Mouse (Mus musculus): ENCODE measurements around the gene AI413582. TPM values are rescaled to one million over a fixed set of nuclear protein-coding genes. Genes with fewer than 3 reads are reported as not detected.

Gene AI413582
- total and polyA plus RNA-seq, 3 experiments: 20.6 to 56.5 TPM; not detected in 1

- H3K9ac ChIP-seq (ENCODE audit: control insufficient read depth, low read depth, low read length, poor library complexity, severe bottlenecking): no peak overlapping the region; the same call in none of the 2 replicates
- peak; percentile 86 for DNase-seq (ENCODE audit: low read depth, low spot score)
- H3K4me3 ChIP-seq (ENCODE audit: control insufficient read depth in 1 of 2, insufficient read depth in 1 of 2, low read depth in 2 of 2, low read length in 2 of 2): no peak overlapping the region
- no peaks in the 10 kb centered on the region for H3K9me3 ChIP-seq (replicated peaks; ENCODE audit: insufficient read depth, low read length)
- no peaks in the 10 kb centered on the region for H3K27me3 ChIP-seq (ENCODE audit: control insufficient read depth in 1 of 2, insufficient read depth in 2 of 2, low read length in 2 of 2)
- peaks cover 16 to 19% of the 10 kb centered on the region in 2 experiments for H3K4me1 ChIP-seq (ENCODE audit: control insufficient read depth in 1 of 2, insufficient read depth in 2 of 2, low read length in 2 of 2)
- peaks cover 7 to 22% of the 10 kb centered on the region in 2 experiments for H3K36me3 ChIP-seq (ENCODE audit: control insufficient read depth in 1 of 2, insufficient read depth in 2 of 2, low read length in 2 of 2)
- peak overlapping the region; percentile 86 for H3K27ac ChIP-seq (ENCODE audit: control insufficient read depth, low read depth, low read length)
- peaks cover 2% of the 10 kb centered on the region; the same call in 1 of the 2 replicates for H3K79me2 ChIP-seq (ENCODE audit: control insufficient read depth, insufficient read depth, low read length, poor library complexity)
- no peak for TF ChIP-seq MEF2A (IDR thresholded peaks at IDR 0.05; ENCODE audit: extremely low read depth, insufficient replicate concordance, low read depth, low read length, poor library complexity, severe bottlenecking)
- TF ChIP-seq JUND (IDR thresholded peaks at IDR 0.05; ENCODE audit: low read depth, low read length): no peak
- TF ChIP-seq NELFE (IDR thresholded peaks at IDR 0.05; ENCODE audit: low read depth, low read length): no peak
- TF ChIP-seq ELF1 (IDR thresholded peaks at IDR 0.05; ENCODE audit: low read depth, low read length): 0 out of 2 replicates have a peak, but pooled peaks have one; percentile 9
- TF ChIP-seq E2F4 (IDR thresholded peaks at IDR 0.05; ENCODE audit: borderline replicate concordance, low read depth, low read length): no peak
- 0 out of 2 replicates have a peak, but pooled peaks have one; percentile 22 for TF ChIP-seq GATA1 (IDR thresholded peaks at IDR 0.05; ENCODE audit: low read depth, low read length)
- TF ChIP-seq ZKSCAN1 (IDR thresholded peaks at IDR 0.05; ENCODE audit: low read depth, low read length): no peak; the same call in 1 of the 2 replicates
- no peak for TF ChIP-seq CHD1 (IDR thresholded peaks at IDR 0.05; ENCODE audit: low read depth, low read length)
- no peak for TF ChIP-seq GABPA (IDR thresholded peaks at IDR 0.05; ENCODE audit: low read depth, low read length)
- TF ChIP-seq TCF12 (IDR thresholded peaks at IDR 0.05; ENCODE audit: low read depth, low read length): no peak
- TF ChIP-seq KAT2A (conservative IDR thresholded peaks at IDR 0.05; ENCODE audit: low read depth, low read length): no peak
- no peak for TF ChIP-seq RAD21 (IDR thresholded peaks at IDR 0.05; ENCODE audit: low read depth, low read length)
- TF ChIP-seq POLR2AphosphoS5 (IDR thresholded peaks at IDR 0.05; ENCODE audit: borderline replicate concordance, low read depth, low read length): no peak
- no peak for TF ChIP-seq ZNF384 (IDR thresholded peaks at IDR 0.05; ENCODE audit: low read depth, low read length)
- no peak for TF ChIP-seq UBTF (IDR thresholded peaks at IDR 0.05; ENCODE audit: borderline replicate concordance, insufficient read depth, low read depth, low read length)
- TF ChIP-seq EP300 (IDR thresholded peaks at IDR 0.05; ENCODE audit: low read depth in 1 of 2, low read length in 2 of 2): peak in 1 of 2 experiments; percentile 11; a peak in 3 of 4 replicates
- TF ChIP-seq HCFC1 (IDR thresholded peaks at IDR 0.05; ENCODE audit: low read depth, low read length): no peak
- no peak for TF ChIP-seq RCOR1 (IDR thresholded peaks at IDR 0.05; ENCODE audit: low read depth, low read length)
- TF ChIP-seq MYB (IDR thresholded peaks at IDR 0.05; ENCODE audit: low read depth, low read length): no peak
- TF ChIP-seq ZMIZ1 (IDR thresholded peaks at IDR 0.05; ENCODE audit: low read depth, low read length): no peak
- peak; percentile 83 for TF ChIP-seq USF1 (IDR thresholded peaks at IDR 0.05; ENCODE audit: low read depth, low read length)
- no peak for TF ChIP-seq POLR2AphosphoS2 (IDR thresholded peaks at IDR 0.05; ENCODE audit: low read length)
- TF ChIP-seq CHD2 (IDR thresholded peaks at IDR 0.05; ENCODE audit: low read length): no peak
- TF ChIP-seq USF2 (IDR thresholded peaks at IDR 0.05; ENCODE audit: borderline replicate concordance in 1 of 2, insufficient read depth in 1 of 2, low read depth in 1 of 2, low read length in 2 of 2): no peak
- peak; percentile 36 for TF ChIP-seq ETS1 (IDR thresholded peaks at IDR 0.05; ENCODE audit: low read depth, low read length)
- TF ChIP-seq CTCF (IDR thresholded peaks at IDR 0.05 in 2 of 3, conservative IDR thresholded peaks at IDR 0.05 in 1 of 3; ENCODE audit: control insufficient read depth in 1 of 3, insufficient read depth in 1 of 3, low read depth in 2 of 3, low read length in 3 of 3, poor library complexity in 1 of 3, severe bottlenecking in 1 of 3): no peak
- no peak for TF ChIP-seq MAZ (IDR thresholded peaks at IDR 0.05; ENCODE audit: low read depth, low read length)
- 0 out of 2 replicates have a peak, but pooled peaks have one; percentile 9 for TF ChIP-seq NRF1 (IDR thresholded peaks at IDR 0.05; ENCODE audit: insufficient read depth, low read depth, low read length, poor library complexity, severe bottlenecking)
- TF ChIP-seq TAL1 (IDR thresholded peaks at IDR 0.05; ENCODE audit: low read length): peak; percentile 68
- TF ChIP-seq MYC (IDR thresholded peaks at IDR 0.05; ENCODE audit: low read depth, low read length): peak; percentile 68; the same call in 1 of the 2 replicates
- TF ChIP-seq SIN3A (IDR thresholded peaks at IDR 0.05; ENCODE audit: low read length): peak; percentile 53; the same call in 1 of the 2 replicates
- TF ChIP-seq POLR2A (IDR thresholded peaks at IDR 0.05; ENCODE audit: control insufficient read depth in 1 of 2, insufficient read depth in 1 of 2, low read depth in 1 of 2, low read length in 2 of 2, poor library complexity in 1 of 2): no peak
- TF ChIP-seq ZC3H11A (IDR thresholded peaks at IDR 0.05; ENCODE audit: low read depth, low read length): no peak
- peak; percentile 85 for TF ChIP-seq MAX (IDR thresholded peaks at IDR 0.05; ENCODE audit: low read length)
- no peak for TF ChIP-seq SMC3 (IDR thresholded peaks at IDR 0.05; ENCODE audit: low read depth, low read length)
- TF ChIP-seq MAFK (IDR thresholded peaks at IDR 0.05; ENCODE audit: borderline replicate concordance, low read depth, low read length): no peak
These were observed 17.8 kb upstream of the AI413582 start for GRCm38 (mm10) chr17:27583185-27583894.
